Mouse (Mus musculus) adrenal gland, adult 8-10 months (tissue): ENCODE measurements around the gene Slc25a40. TPM values are rescaled to one million over a fixed set of nuclear protein-coding genes. Genes with fewer than 3 reads are reported as not detected.

Source experiments
- DNase-seq: peaks from one replicate; pipeline ENCODE4 v3.0.0; 2022
- total RNA-seq, 4 experiments: library from RNA; stranded (reverse); gene quantifications; 2 replicates each; pipeline ENCODE4 v1.2.4; 2022

Gene Slc25a40
- total RNA-seq, 4 experiments from 2014 or later = 12.5 to 26.7 (median 15.4) TPM

- DNase-seq = no peak
Observed at GRCm38 (mm10) chr5:8491778-8492177, 69.1 kb downstream of the Slc25a40 start.

Other genes starting within 250 kb of the Slc25a40 start
- gene Adam22, start 54.7 kb upstream of the Slc25a40 start, total RNA-seq = 1 to 10 TPM; 4.8 to 9.6 (median 6.9) TPM
- 10 to 100 TPM in 2 of 4 experiments, 1 to 10 TPM in 2; 5.7 to 13.6 (median 8.5) TPM for gene Dbf4, start 134 bp upstream of the Slc25a40 start, total RNA-seq
- 10 to 100 TPM in 2 of 4 experiments, 1 to 10 TPM in 2; 6.4 to 12.6 (median 10.0) TPM for gene Rundc3b, start 200.1 kb downstream of the Slc25a40 start, total RNA-seq
- 100 to 1,000 TPM in 1 of 4 experiments, 10 to 100 TPM in 3; 41.8 to 110 (median 72.3) TPM for gene Abcb1a, start 237.2 kb downstream of the Slc25a40 start, total RNA-seq